11 mouse cellular contexts compared by ENCODE assay signal in the genomic region with DNA sequence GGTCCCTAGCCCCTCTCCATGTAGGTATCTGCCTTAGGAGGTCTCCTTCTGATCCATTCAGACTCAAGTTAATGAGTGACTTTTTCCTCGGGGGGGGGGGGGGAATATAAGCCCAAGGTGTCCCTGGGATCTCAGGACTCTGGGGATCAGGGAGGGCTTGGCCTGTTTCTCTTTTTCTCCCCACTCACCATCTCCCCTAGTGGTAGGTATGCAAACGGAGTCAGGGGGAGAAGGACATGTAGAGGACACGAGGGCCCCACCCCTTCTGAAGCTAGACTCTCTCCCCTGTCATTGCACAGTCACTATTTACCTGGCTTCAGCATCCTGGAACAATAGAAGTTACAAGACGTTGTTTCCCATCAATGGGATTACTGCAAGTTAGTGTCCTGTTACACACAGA. TPM values are rescaled to one million over a fixed set of nuclear protein-coding genes. Genes with fewer than 3 reads are reported as not detected.
DNase-seq lines count a peak whose midpoint lies in the region; ATAC-seq and TF ChIP-seq lines count a peak whose summit lies in the region.
"Had no signal": no experiment of that assay in that cellular context is flagged by ENCODE, and none has a peak within 500 bp of the region (broad histone marks: within the 10 kb centered on the region; RNA-seq: fewer than 3 reads in every experiment).

No protein-coding gene starts in this region.

- no peaks in the 10 kb centered on the region for H3K36me3 ChIP-seq in forebrain, postnatal 0 days (ENCODE audit: insufficient read depth)
- no peaks in the 10 kb centered on the region for H3K36me3 ChIP-seq in forebrain, embryonic 16.5 days (ENCODE audit: control insufficient read depth, insufficient read depth)
- H3K36me3 ChIP-seq in lung, embryonic 15.5 days = no peaks in the 10 kb centered on the region
- H3K36me3 ChIP-seq in kidney, embryonic 15.5 days = no peaks in the 10 kb centered on the region
- no peaks in the 10 kb centered on the region for H3K36me3 ChIP-seq in thymus, adult 2 months (ENCODE audit: control insufficient read depth, insufficient read depth, low read length)
- no peaks in the 10 kb centered on the region for H3K36me3 ChIP-seq in forebrain, embryonic 12.5 days (replicated peaks)
- H3K36me3 ChIP-seq: midbrain, embryonic 10.5 days had no signal

- no peaks in the 10 kb centered on the region for H3K9me3 ChIP-seq in forebrain, postnatal 0 days (ENCODE audit: low read length)
- H3K9me3 ChIP-seq in forebrain, embryonic 16.5 days (ENCODE audit: control insufficient read depth, low read length) = no peaks in the 10 kb centered on the region
- no peaks in the 10 kb centered on the region for H3K9me3 ChIP-seq in lung, embryonic 15.5 days
- H3K9me3 ChIP-seq in kidney, embryonic 15.5 days (replicated peaks) = no peaks in the 10 kb centered on the region
- no peaks in the 10 kb centered on the region for H3K9me3 ChIP-seq in forebrain, embryonic 12.5 days
- H3K9me3 ChIP-seq: midbrain, embryonic 10.5 days had no signal

- H3K4me3 ChIP-seq in forebrain, postnatal 0 days (ENCODE audit: low read depth, low read length) = no peak overlapping the region
- H3K4me3 ChIP-seq in forebrain, embryonic 16.5 days (replicated peaks; ENCODE audit: low read length) = no peak overlapping the region
- H3K4me3 ChIP-seq in lung, embryonic 15.5 days = no peak overlapping the region
- H3K4me3 ChIP-seq in kidney, embryonic 15.5 days (replicated peaks) = no peak overlapping the region
- H3K4me3 ChIP-seq in thymus, adult 2 months (ENCODE audit: control insufficient read depth, insufficient read depth, low read length) = no peak overlapping the region
- no peak overlapping the region for H3K4me3 ChIP-seq in forebrain, embryonic 12.5 days (replicated peaks)
- H3K4me3 ChIP-seq: midbrain, embryonic 10.5 days had no signal

- no peak for ATAC-seq in forebrain, postnatal 0 days
- no peak for ATAC-seq in forebrain, embryonic 16.5 days
- no peak for ATAC-seq in lung, embryonic 15.5 days (ENCODE audit: borderline replicate concordance, extremely low read depth, low FRiP score, low TSS enrichment)
- ATAC-seq in kidney, embryonic 15.5 days (replicated peaks; ENCODE audit: low FRiP score) = peak; percentile 31; the same call in 1 of the 2 replicates
- ATAC-seq in forebrain, embryonic 12.5 days (ENCODE audit: low FRiP score) = no peak

- DNase-seq in forebrain, postnatal 0 days = no peak
- DNase-seq in lung, postnatal 4 days = no peak
- DNase-seq in yolk sac, embryonic 10.5 days (ENCODE audit: low spot score) = peak; percentile 69
- no peak for DNase-seq in thymus, adult 2 months
- DNase-seq: spleen, adult 18-20 months; thymus, postnatal 14 days had no signal

- H3K9ac ChIP-seq in forebrain, postnatal 0 days = no peak overlapping the region
- H3K9ac ChIP-seq in forebrain, embryonic 16.5 days (replicated peaks; ENCODE audit: low read depth, low read length) = no peak overlapping the region
- no peak overlapping the region for H3K9ac ChIP-seq in lung, embryonic 15.5 days
- H3K9ac ChIP-seq in kidney, embryonic 15.5 days = no peak overlapping the region
- no peak overlapping the region for H3K9ac ChIP-seq in forebrain, embryonic 12.5 days

- H3K4me1 ChIP-seq in forebrain, postnatal 0 days (ENCODE audit: insufficient read depth) = no peaks in the 10 kb centered on the region
- H3K4me1 ChIP-seq in forebrain, embryonic 16.5 days (replicated peaks; ENCODE audit: control insufficient read depth, insufficient read depth, low read length) = peaks cover under 1% of the 10 kb centered on the region; the same call in 1 of the 2 replicates
- H3K4me1 ChIP-seq in lung, embryonic 15.5 days = peaks cover 19% of the 10 kb centered on the region
- peaks cover 13% of the 10 kb centered on the region for H3K4me1 ChIP-seq in kidney, embryonic 15.5 days
- no peaks in the 10 kb centered on the region; the same call in 1 of the 2 replicates for H3K4me1 ChIP-seq in thymus, adult 2 months (replicated peaks; ENCODE audit: control insufficient read depth, insufficient read depth, low read length)
- H3K4me1 ChIP-seq in forebrain, embryonic 12.5 days = no peaks in the 10 kb centered on the region

- TF ChIP-seq CTCF in forebrain, postnatal 0 days (IDR thresholded peaks at IDR 0.05; ENCODE audit: low read depth) = peak; percentile 34
- no peak for TF ChIP-seq CTCF in thymus, adult 2 months (IDR thresholded peaks at IDR 0.05; ENCODE audit: borderline replicate concordance, control insufficient read depth, extremely low read depth, insufficient read depth, low read length, poor library complexity)

- H3K27me3 ChIP-seq in forebrain, postnatal 0 days (ENCODE audit: insufficient read depth, low read length) = 0 out of 2 replicates have a peak, but pooled peaks cover 5% of the 10 kb centered on the region
- peaks cover 14% of the 10 kb centered on the region for H3K27me3 ChIP-seq in forebrain, embryonic 16.5 days (replicated peaks; ENCODE audit: control insufficient read depth, insufficient read depth, low read length)
- peaks cover 23% of the 10 kb centered on the region for H3K27me3 ChIP-seq in lung, embryonic 15.5 days
- peaks cover 70% of the 10 kb centered on the region for H3K27me3 ChIP-seq in kidney, embryonic 15.5 days
- H3K27me3 ChIP-seq in thymus, adult 2 months (ENCODE audit: control insufficient read depth, insufficient read depth, low read length) = no peaks in the 10 kb centered on the region
- peaks cover 64% of the 10 kb centered on the region for H3K27me3 ChIP-seq in forebrain, embryonic 12.5 days

- no peak overlapping the region for H3K27ac ChIP-seq in forebrain, postnatal 0 days (ENCODE audit: low read depth, low read length)
- H3K27ac ChIP-seq in forebrain, embryonic 16.5 days (ENCODE audit: low read length) = no peak overlapping the region
- H3K27ac ChIP-seq in lung, embryonic 15.5 days = 0 out of 2 replicates have a peak overlapping the region, but pooled peaks have one; percentile 33
- H3K27ac ChIP-seq in kidney, embryonic 15.5 days = 0 out of 2 replicates have a peak overlapping the region, but pooled peaks have one; percentile 18
- no peak overlapping the region for H3K27ac ChIP-seq in thymus, adult 2 months (ENCODE audit: control insufficient read depth, insufficient read depth, low read length)
- no peak overlapping the region for H3K27ac ChIP-seq in forebrain, embryonic 12.5 days
- H3K27ac ChIP-seq: midbrain, embryonic 10.5 days had no signal

- no peak overlapping the region for H3K4me2 ChIP-seq in forebrain, postnatal 0 days (ENCODE audit: low read depth)
- H3K4me2 ChIP-seq in forebrain, embryonic 16.5 days (ENCODE audit: low read length) = no peak overlapping the region
- no peak overlapping the region for H3K4me2 ChIP-seq in lung, embryonic 15.5 days
- H3K4me2 ChIP-seq in kidney, embryonic 15.5 days = no peak overlapping the region
- no peak overlapping the region for H3K4me2 ChIP-seq in forebrain, embryonic 12.5 days

- WGBS in forebrain, postnatal 0 days = 46% methylated on average over 4 of the region's 4 CpGs
- WGBS in forebrain, embryonic 16.5 days = 50% methylated on average over 4 of the region's 4 CpGs
- 43% methylated on average over 4 of the region's 4 CpGs for WGBS in lung, embryonic 15.5 days
- WGBS in kidney, embryonic 15.5 days = 38% methylated on average over 4 of the region's 4 CpGs
- WGBS in thymus, adult 2 months = 70% methylated on average over 4 of the region's 4 CpGs
- WGBS in forebrain, embryonic 12.5 days = 40% methylated on average over 4 of the region's 4 CpGs

- no peak for TF ChIP-seq POLR2A in thymus, adult 2 months (IDR thresholded peaks at IDR 0.05; ENCODE audit: control insufficient read depth, extremely low read depth, insufficient read depth, low read length, poor library complexity)

RNA-seq across cellular contexts. Expression of a gene that starts 45.1 kb away (rescaled TPM):
- total RNA-seq in forebrain, postnatal 0 days (2014; rRNA removed) = 6.3 and 6.7 TPM in 2 replicates
- 2.9 TPM in 2 replicates for polyA plus RNA-seq in forebrain, postnatal 0 days (2015; fragmentation: Nextera tagmentation; extraction: Ambion mirVana)
- polyA plus RNA-seq in forebrain, embryonic 16.5 days (2015; fragmentation: Nextera tagmentation; extraction: Ambion mirVana) = 3.7 and 6.1 TPM in 2 replicates
- 14.4 and 16.7 TPM in 2 replicates for polyA plus RNA-seq in lung, embryonic 15.5 days (2015; fragmentation: Nextera tagmentation; extraction: Ambion mirVana)
- polyA plus RNA-seq in kidney, embryonic 15.5 days (2015; fragmentation: Nextera tagmentation; extraction: Ambion mirVana) = 14.0 and 15.8 TPM in 2 replicates
- 3.7 and 10.1 TPM in 2 replicates for polyA plus RNA-seq in thymus, adult 2 months (2012; rRNA removed)
- 6.2 and 6.9 TPM in 2 replicates for polyA plus RNA-seq in forebrain, embryonic 12.5 days (2016; fragmentation: Nextera tagmentation; extraction: Ambion mirVana)

Comparison
In these comparisons a context has a peak if more than half of its experiments do, and no peak if none do; other contexts are left out.
1. H3K27ac ChIP-seq: peak in lung, embryonic 15.5 days (single experiment) and kidney, embryonic 15.5 days (single experiment); none in forebrain, postnatal 0 days (single experiment), forebrain, embryonic 16.5 days (single experiment), thymus, adult 2 months (single experiment) and forebrain, embryonic 12.5 days (single experiment).